Mouse (Mus musculus): ENCODE measurements around the gene Taok3. TPM values are rescaled to one million over a fixed set of nuclear protein-coding genes. Genes with fewer than 3 reads are reported as not detected.

Taok3 gene
- 18.8 and 20.1 TPM in 2 replicates for polyA plus RNA-seq (2015; fragmentation: Nextera tagmentation; extraction: Ambion mirVana)

GRCm38 (mm10) chr5:117119777-117120488 is at the start of gene Taok3:
Gene Taok3 (plus strand): TSS chr5:117120129.
- Histone ChIP-seq H3K36me3 (ENCODE audit: insufficient read depth, low read length) (no peaks in the 10 kb centered on the region), H3K4me2 (replicated peaks; ENCODE audit: low read depth, low read length) (peak within 1 kb of the TSS; percentile 80), H3K4me3 (ENCODE audit: low read length) (peak within 1 kb of the TSS; percentile 78), H3K27me3 (ENCODE audit: insufficient read depth, low read length) (0 out of 2 replicates have a peak, but pooled peaks cover 3% of the 10 kb centered on the region), H3K9me3 (ENCODE audit: low read length) (no peaks in the 10 kb centered on the region), H3K27ac (ENCODE audit: low read length) (peak within 1 kb of the TSS; percentile 82), H3K4me1 (ENCODE audit: insufficient read depth, low read length) (peaks cover 30% of the 10 kb centered on the region), H3K9ac (replicated peaks; ENCODE audit: low read length) (peak within 1 kb of the TSS; percentile 79)
- peak; percentile 86 for ATAC-seq (ENCODE audit: low FRiP score, low TSS enrichment)
- WGBS = under 1% methylated on average over 72 of the region's 74 CpGs

DNA sequence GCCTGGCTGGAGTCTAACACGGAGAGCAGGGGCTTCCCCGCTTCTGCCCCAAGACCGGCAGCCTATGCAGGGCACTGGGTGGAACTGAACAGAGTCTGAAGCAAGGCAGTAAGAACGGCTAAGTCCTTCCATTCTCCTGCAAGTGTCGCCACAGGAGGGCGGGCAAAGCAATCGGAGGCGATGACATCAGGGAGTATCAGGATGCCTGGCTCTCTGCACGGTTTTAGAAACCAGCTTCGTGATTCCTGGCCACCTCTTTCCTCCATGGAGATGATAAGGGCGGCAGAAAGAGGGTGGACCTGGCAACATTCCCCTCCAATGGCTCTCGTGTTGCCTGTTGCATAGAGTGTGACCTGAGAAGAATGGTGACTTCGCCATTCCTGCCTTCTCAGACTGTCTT is 32.2 kb upstream of the Taok3 start:
- Histone ChIP-seq H3K27ac (ENCODE audit: low read length) (no peak overlapping the region), H3K27me3 (ENCODE audit: insufficient read depth, low read length) (no peaks in the 10 kb centered on the region; the same call in 1 of the 2 replicates), H3K36me3 (ENCODE audit: insufficient read depth, low read length) (peaks cover 18% of the 10 kb centered on the region), H3K4me2 (replicated peaks; ENCODE audit: low read depth, low read length) (peak overlapping the region; percentile 39), H3K4me3 (ENCODE audit: low read length) (peak overlapping the region; percentile 19), H3K4me1 (ENCODE audit: insufficient read depth, low read length) (peaks cover 22% of the 10 kb centered on the region; the same call in 1 of the 2 replicates), H3K9me3 (ENCODE audit: low read length) (no peaks in the 10 kb centered on the region), H3K9ac (replicated peaks; ENCODE audit: low read length) (no peak overlapping the region)
- 4% methylated on average over 13 of the region's 13 CpGs for WGBS
- ATAC-seq (ENCODE audit: low FRiP score, low TSS enrichment) = 0 out of 2 replicates have a peak, but pooled peaks have one; percentile 13

DNA sequence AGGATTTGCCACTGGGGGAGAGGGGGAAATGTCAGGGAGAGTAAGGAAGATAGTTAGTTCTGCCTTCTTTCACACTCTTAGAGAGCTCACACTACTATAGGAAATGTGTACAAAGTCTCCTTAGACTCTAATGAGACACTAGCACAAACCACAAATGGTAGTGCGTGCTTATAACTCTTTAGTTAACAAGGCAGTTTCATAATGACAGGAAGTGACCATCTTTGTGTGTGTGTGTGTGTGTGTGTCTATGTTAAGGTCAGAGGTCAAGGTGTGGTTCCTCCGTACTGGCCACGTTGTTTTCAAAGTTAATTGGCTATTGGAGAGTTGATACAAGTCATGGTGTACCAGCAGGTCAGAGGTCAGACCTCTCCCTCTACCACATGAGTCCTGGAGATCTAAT is 30.8 kb upstream of the Taok3 start:
- Histone ChIP-seq H3K27ac (ENCODE audit: low read length) (no peak overlapping the region), H3K4me3 (ENCODE audit: low read length) (no peak overlapping the region), H3K9me3 (ENCODE audit: low read length) (no peaks in the 10 kb centered on the region), H3K4me2 (replicated peaks; ENCODE audit: low read depth, low read length) (no peak overlapping the region), H3K4me1 (ENCODE audit: insufficient read depth, low read length) (peaks cover 22% of the 10 kb centered on the region; the same call in 1 of the 2 replicates), H3K9ac (replicated peaks; ENCODE audit: low read length) (no peak overlapping the region), H3K27me3 (ENCODE audit: insufficient read depth, low read length) (no peaks in the 10 kb centered on the region; the same call in 1 of the 2 replicates), H3K36me3 (ENCODE audit: insufficient read depth, low read length) (peaks cover 31% of the 10 kb centered on the region)
- ATAC-seq (ENCODE audit: low FRiP score, low TSS enrichment) = no peak
- 36% methylated on average over 3 of the region's 3 CpGs for WGBS

- Histone ChIP-seq H3K27me3 (ENCODE audit: insufficient read depth, low read length) (no peaks in the 10 kb centered on the region; the same call in 1 of the 2 replicates), H3K27ac (ENCODE audit: low read length) (no peak overlapping the region), H3K4me1 (ENCODE audit: insufficient read depth, low read length) (peaks cover 21% of the 10 kb centered on the region; the same call in 1 of the 2 replicates), H3K4me2 (replicated peaks; ENCODE audit: low read depth, low read length) (no peak overlapping the region), H3K4me3 (ENCODE audit: low read length) (no peak overlapping the region), H3K36me3 (ENCODE audit: insufficient read depth, low read length) (peaks cover 37% of the 10 kb centered on the region), H3K9ac (replicated peaks; ENCODE audit: low read length) (no peak overlapping the region), H3K9me3 (ENCODE audit: low read length) (no peaks in the 10 kb centered on the region)
- ATAC-seq (ENCODE audit: low FRiP score, low TSS enrichment) = no peak
- 25% methylated on average over 4 of the region's 6 CpGs for WGBS
These were observed 30.1 kb upstream of the Taok3 start for GRCm38 (mm10) chr5:117089786-117090185.

DNA sequence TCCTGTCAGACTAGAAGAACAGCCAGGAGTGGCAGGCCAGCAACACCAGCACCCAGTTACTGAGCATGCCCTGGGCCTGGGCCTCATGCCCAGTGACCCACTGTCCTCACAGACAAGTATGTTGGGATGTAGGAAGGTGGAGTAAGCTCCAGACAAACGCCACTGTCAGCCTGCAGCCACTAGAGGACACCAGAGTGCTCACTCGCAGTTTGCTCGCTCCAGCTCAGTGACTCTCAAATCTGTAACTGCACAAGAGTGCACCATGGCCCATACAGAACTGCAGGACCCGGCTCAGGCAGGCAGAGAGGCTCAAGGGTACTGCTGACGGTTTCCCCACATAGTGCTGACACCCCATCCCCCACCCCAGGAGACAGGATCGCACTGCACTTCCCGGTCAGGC is 25.5 kb upstream of the Taok3 start:
- no peaks in the 10 kb centered on the region for H3K27me3 ChIP-seq (ENCODE audit: insufficient read depth, low read length)
- H3K4me1 ChIP-seq (ENCODE audit: insufficient read depth, low read length) = peaks cover 3% of the 10 kb centered on the region; the same call in 1 of the 2 replicates
- H3K27ac ChIP-seq (ENCODE audit: low read length) = no peak overlapping the region
- no peak overlapping the region for H3K4me3 ChIP-seq (ENCODE audit: low read length)
- no peaks in the 10 kb centered on the region for H3K9me3 ChIP-seq (ENCODE audit: low read length)
- no peak overlapping the region for H3K9ac ChIP-seq (replicated peaks; ENCODE audit: low read length)
- peaks cover 53% of the 10 kb centered on the region for H3K36me3 ChIP-seq (ENCODE audit: insufficient read depth, low read length)
- WGBS = 27% methylated on average over 7 of the region's 7 CpGs
- peak; percentile 55 for ATAC-seq (ENCODE audit: low FRiP score, low TSS enrichment)
- no peak overlapping the region for H3K4me2 ChIP-seq (replicated peaks; ENCODE audit: low read depth, low read length)

DNA sequence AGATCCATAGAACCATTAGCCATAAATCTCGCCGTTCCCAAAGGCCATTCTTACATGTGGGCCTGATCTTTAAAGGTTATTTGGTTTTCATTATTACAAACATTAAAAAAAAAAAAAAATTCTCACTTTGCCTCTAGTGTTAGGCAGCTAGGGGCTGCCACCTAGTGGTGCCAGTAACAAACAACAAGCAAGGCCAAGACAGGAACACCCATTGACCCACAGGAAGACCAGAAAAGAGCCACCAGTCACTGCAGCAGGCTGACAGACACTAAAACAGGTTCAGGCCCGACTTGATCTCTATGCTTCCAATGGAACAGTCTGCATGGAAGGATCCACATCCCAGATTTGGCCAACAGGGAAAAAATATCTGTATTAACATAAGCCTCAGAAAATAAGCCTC is 23.2 kb upstream of the Taok3 start:
- H3K9me3 ChIP-seq (ENCODE audit: low read length) = no peaks in the 10 kb centered on the region
- no peak overlapping the region for H3K9ac ChIP-seq (replicated peaks; ENCODE audit: low read length)
- no peaks in the 10 kb centered on the region for H3K4me1 ChIP-seq (ENCODE audit: insufficient read depth, low read length)
- peaks cover 59% of the 10 kb centered on the region for H3K36me3 ChIP-seq (ENCODE audit: insufficient read depth, low read length)
- H3K4me2 ChIP-seq (replicated peaks; ENCODE audit: low read depth, low read length) = no peak overlapping the region
- no peak for ATAC-seq (ENCODE audit: low FRiP score, low TSS enrichment)
- H3K4me3 ChIP-seq (ENCODE audit: low read length) = no peak overlapping the region
- H3K27me3 ChIP-seq (ENCODE audit: insufficient read depth, low read length) = no peaks in the 10 kb centered on the region
- 56% methylated on average over 3 of the region's 3 CpGs for WGBS
- H3K27ac ChIP-seq (ENCODE audit: low read length) = no peak overlapping the region

DNA sequence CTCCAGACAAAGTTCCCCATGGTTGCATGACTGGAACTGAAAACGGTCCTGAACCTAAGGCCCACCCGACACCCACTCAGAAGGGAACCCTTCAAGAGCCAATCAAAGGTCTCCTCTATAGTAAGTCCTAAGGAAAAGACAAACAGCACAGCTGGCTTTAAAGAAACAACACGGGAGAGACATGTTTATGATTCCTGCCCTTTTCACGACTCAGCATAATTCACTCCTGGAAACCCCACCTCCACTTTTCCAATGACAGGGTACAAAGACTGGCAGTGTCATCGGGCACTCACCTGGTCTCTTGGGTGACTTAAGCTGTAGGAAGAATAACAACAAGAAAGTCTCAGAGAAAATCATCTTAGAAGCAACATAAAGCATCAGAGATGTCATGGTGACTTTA is 20.9 kb upstream of the Taok3 start:
- no peaks in the 10 kb centered on the region for H3K9me3 ChIP-seq (ENCODE audit: low read length)
- no peak overlapping the region for H3K27ac ChIP-seq (ENCODE audit: low read length)
- peaks cover 58% of the 10 kb centered on the region for H3K36me3 ChIP-seq (ENCODE audit: insufficient read depth, low read length)
- WGBS = 56% methylated on average over 5 of the region's 5 CpGs
- H3K9ac ChIP-seq (replicated peaks; ENCODE audit: low read length) = no peak overlapping the region
- no peak overlapping the region for H3K4me3 ChIP-seq (ENCODE audit: low read length)
- H3K27me3 ChIP-seq (ENCODE audit: insufficient read depth, low read length) = no peaks in the 10 kb centered on the region
- no peak overlapping the region for H3K4me2 ChIP-seq (replicated peaks; ENCODE audit: low read depth, low read length)
- ATAC-seq (ENCODE audit: low FRiP score, low TSS enrichment) = no peak
- no peaks in the 10 kb centered on the region for H3K4me1 ChIP-seq (ENCODE audit: insufficient read depth, low read length)

GRCm38 (mm10) chr5:117099742-117100141 is 20.2 kb upstream of the Taok3 start:
- WGBS = 85% methylated on average over 11 of the region's 11 CpGs
- Histone ChIP-seq H3K27me3 (ENCODE audit: insufficient read depth, low read length) (no peaks in the 10 kb centered on the region), H3K4me3 (ENCODE audit: low read length) (no peak overlapping the region), H3K4me2 (replicated peaks; ENCODE audit: low read depth, low read length) (no peak overlapping the region), H3K4me1 (ENCODE audit: insufficient read depth, low read length) (no peaks in the 10 kb centered on the region), H3K9ac (replicated peaks; ENCODE audit: low read length) (no peak overlapping the region), H3K9me3 (ENCODE audit: low read length) (no peaks in the 10 kb centered on the region), H3K27ac (ENCODE audit: low read length) (no peak overlapping the region), H3K36me3 (ENCODE audit: insufficient read depth, low read length) (peaks cover 57% of the 10 kb centered on the region)
- ATAC-seq (ENCODE audit: low FRiP score, low TSS enrichment) = no peak

GRCm38 (mm10) chr5:117103194-117103929 is 16.6 kb upstream of the Taok3 start:
- ATAC-seq (ENCODE audit: low FRiP score, low TSS enrichment) = no peak
- peaks cover 80% of the 10 kb centered on the region for H3K36me3 ChIP-seq (ENCODE audit: insufficient read depth, low read length)
- no peak overlapping the region for H3K4me2 ChIP-seq (replicated peaks; ENCODE audit: low read depth, low read length)
- H3K27me3 ChIP-seq (ENCODE audit: insufficient read depth, low read length) = no peaks in the 10 kb centered on the region
- no peak overlapping the region for H3K9ac ChIP-seq (replicated peaks; ENCODE audit: low read length)
- WGBS = 91% methylated on average over 20 of the region's 20 CpGs
- no peaks in the 10 kb centered on the region for H3K4me1 ChIP-seq (ENCODE audit: insufficient read depth, low read length)
- no peak overlapping the region for H3K27ac ChIP-seq (ENCODE audit: low read length)
- no peaks in the 10 kb centered on the region for H3K9me3 ChIP-seq (ENCODE audit: low read length)
- no peak overlapping the region for H3K4me3 ChIP-seq (ENCODE audit: low read length)

DNA sequence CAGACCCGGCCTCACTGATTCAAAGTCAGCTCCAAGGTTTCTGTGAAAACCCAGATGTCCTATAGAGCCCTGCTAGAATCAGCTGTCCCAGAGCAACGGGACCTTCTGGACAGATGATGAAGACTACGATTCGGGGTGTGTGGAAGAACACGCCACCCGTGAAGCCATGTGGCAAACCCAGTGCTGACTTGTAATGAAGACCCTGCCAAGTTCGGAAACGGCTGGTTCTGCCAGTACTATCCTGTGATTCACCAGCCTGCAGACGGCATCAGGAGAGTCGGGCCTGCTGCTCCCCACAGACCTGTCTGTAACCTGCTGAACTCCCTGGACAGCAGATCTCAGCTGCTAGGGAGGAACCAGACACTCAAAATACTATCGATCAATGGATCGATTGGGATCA is 15.6 kb upstream of the Taok3 start:
- 96% methylated on average over 12 of the region's 12 CpGs for WGBS
- Histone ChIP-seq H3K4me2 (replicated peaks; ENCODE audit: low read depth, low read length) (no peak overlapping the region), H3K4me1 (ENCODE audit: insufficient read depth, low read length) (no peaks in the 10 kb centered on the region), H3K4me3 (ENCODE audit: low read length) (no peak overlapping the region), H3K27ac (ENCODE audit: low read length) (no peak overlapping the region), H3K9ac (replicated peaks; ENCODE audit: low read length) (no peak overlapping the region), H3K27me3 (ENCODE audit: insufficient read depth, low read length) (no peaks in the 10 kb centered on the region), H3K36me3 (ENCODE audit: insufficient read depth, low read length) (peaks cover 84% of the 10 kb centered on the region), H3K9me3 (ENCODE audit: low read length) (no peaks in the 10 kb centered on the region)
- ATAC-seq (ENCODE audit: low FRiP score, low TSS enrichment) = no peak

All from kidney, embryonic 16.5 days (tissue).